Mouse (Mus musculus): ENCODE data around the gene Dnajb12.

The Dnajb12 gene

GRCm38 (mm10) chr10:59920810-59921681 lies 41.7 kb downstream of the Dnajb12 start:
- no peak for DNase-seq

GRCm38 (mm10) chr10:59923493-59923892 lies 44.1 kb downstream of the Dnajb12 start:
- no peak for DNase-seq

- no peak for DNase-seq
These were observed 44.9 kb downstream of the Dnajb12 start for GRCm38 (mm10) chr10:59924305-59924704.

- no peak for DNase-seq
These were observed 49.8 kb downstream of the Dnajb12 start for GRCm38 (mm10) chr10:59929205-59929604.

- no peak for DNase-seq
These were observed 51.6 kb downstream of the Dnajb12 start for GRCm38 (mm10) chr10:59930996-59931395.

GRCm38 (mm10) chr10:59932521-59932920 lies 53.2 kb downstream of the Dnajb12 start:
- DNase-seq = no peak

- DNase-seq = no peak
These were observed 54.7 kb downstream of the Dnajb12 start for GRCm38 (mm10) chr10:59934039-59934438.

GRCm38 (mm10) chr10:59936058-59936856 lies 56.9 kb downstream of the Dnajb12 start:
- DNase-seq = no peak

GRCm38 (mm10) chr10:59938662-59939061 lies 59.3 kb downstream of the Dnajb12 start:
- DNase-seq = no peak

GRCm38 (mm10) chr10:59939081-59939480 lies 59.7 kb downstream of the Dnajb12 start:
- DNase-seq = no peak

GRCm38 (mm10) chr10:59942281-59942846 lies 63.0 kb downstream of the Dnajb12 start:
- DNase-seq = no peak

GRCm38 (mm10) chr10:59942847-59943420 lies 63.6 kb downstream of the Dnajb12 start:
- DNase-seq = peak; percentile 73

GRCm38 (mm10) chr10:59943421-59943989 lies 64.1 kb downstream of the Dnajb12 start:
- DNase-seq = peak; percentile 77

GRCm38 (mm10) chr10:59945416-59945815 lies 66.1 kb downstream of the Dnajb12 start:
- no peak for DNase-seq

- no peak for DNase-seq
These were observed 67.0 kb downstream of the Dnajb12 start for GRCm38 (mm10) chr10:59946362-59946761.

- no peak for DNase-seq
These were observed 68.1 kb downstream of the Dnajb12 start for GRCm38 (mm10) chr10:59947296-59948073.

GRCm38 (mm10) chr10:59948363-59949254 lies 69.3 kb downstream of the Dnajb12 start:
- DNase-seq = no peak

Measured in right cerebral cortex, postnatal 4 days (tissue).